Mouse (Mus musculus): ENCODE measurements around the gene Zfp658.

DNA sequence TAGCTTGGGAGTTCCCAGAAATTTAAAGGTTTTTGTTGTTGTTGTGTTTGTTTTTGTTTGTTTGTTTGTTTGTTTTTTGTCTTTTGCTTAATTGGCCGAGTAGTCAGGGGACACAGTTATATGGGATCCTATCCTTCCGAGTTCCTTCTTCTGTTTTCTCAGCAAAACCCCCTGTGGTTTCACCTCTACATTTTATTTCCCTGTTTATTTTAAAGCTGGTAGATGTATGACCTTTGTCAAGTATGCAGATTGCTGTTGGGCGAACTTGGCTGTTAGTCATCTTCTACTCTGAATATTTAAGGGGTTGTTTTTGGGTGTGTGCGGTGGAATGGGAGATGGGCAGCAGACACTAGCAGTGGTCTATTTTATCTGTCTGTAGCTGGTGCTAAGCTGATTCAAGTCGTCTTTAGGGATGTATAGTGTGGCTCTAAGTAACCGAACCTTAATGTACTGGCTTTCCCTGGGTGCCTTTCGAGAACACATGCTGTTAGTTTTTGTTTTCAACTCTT lies 46.3 kb downstream of the Zfp658 start:
- TF ChIP-seq CTCF (conservative IDR thresholded peaks at IDR 0.05; ENCODE audit: low read length) (no peak), POU5F1 (IDR thresholded peaks at IDR 0.05; ENCODE audit: borderline replicate concordance, low read length) (no peak)

All from E14TG2a.4 (cell line).